Mouse (Mus musculus) limb, embryonic 12.5 days (tissue): Measurements from ENCODE around the gene Gm4131. TPM values are rescaled to one million over a fixed set of nuclear protein-coding genes. Genes with fewer than 3 reads are reported as not detected.

Experiments used
- ATAC-seq: fragments of 200-750 bp; cut with Nextera tagmentation; 2 replicates; pipeline ENCODE4 v1.8.0; 2017; ENCODE audit warnings: low read depth, moderate TSS enrichment; ENCODE audit not compliant: insufficient number of reproducible peaks, insufficient read depth, low FRiP score, low TSS enrichment
- H3K27ac ChIP-seq: fragments of 300-500 bp; sonication (generic); 2 replicates; pipeline ENCODE4 v1.5.1; 2016; ENCODE audit warnings: mild to moderate bottlenecking, moderate library complexity
- H3K27me3 ChIP-seq: fragments of 300-500 bp; sonication (generic); 2 replicates; pipeline ENCODE4 v1.6.1; 2016; ENCODE audit warnings: mild to moderate bottlenecking, moderate library complexity
- H3K36me3 ChIP-seq: fragments of 300-500 bp; sonication (generic); 2 replicates; pipeline ENCODE4 v1.6.1; 2016; ENCODE audit warnings: mild to moderate bottlenecking, moderate library complexity
- H3K4me1 ChIP-seq: fragments of 300-500 bp; sonication (generic); replicated peaks from 2 replicates; pipeline ENCODE4 v1.6.1; 2016
- H3K4me2 ChIP-seq: fragments of 300-500 bp; sonication (generic); 2 replicates; pipeline ENCODE4 v1.6.1; 2016; ENCODE audit warnings: mild to moderate bottlenecking, moderate library complexity
- H3K4me3 ChIP-seq: fragments of 300-500 bp; sonication (generic); replicated peaks from 2 replicates; pipeline ENCODE4 v1.5.1; 2016; ENCODE audit warnings: mild to moderate bottlenecking
- H3K9ac ChIP-seq: fragments of 300-500 bp; sonication (generic); replicated peaks from 2 replicates; pipeline ENCODE4 v1.6.1; 2016; ENCODE audit warnings: mild to moderate bottlenecking, moderate library complexity
- H3K9me3 ChIP-seq: fragments of 300-500 bp; sonication (generic); 2 replicates; pipeline ENCODE4 v1.6.1; 2016; ENCODE audit warnings: mild to moderate bottlenecking, moderate library complexity
- WGBS: fragments of 180-500 bp; shearing (Covaris S2); methylation state at CpG from one replicate; pipeline ENCODE4 v1.1.7; 2016; 5-methylcytosine and 5-hydroxymethylcytosine counted together
- polyA plus RNA-seq: library from polyadenylated mRNA; unstranded; fragments of >200 nt; fragmentation: Nextera tagmentation; extraction: Ambion mirVana; gene quantifications from 2 replicates; pipeline ENCODE4 v1.2.1, GENCODE M21; 2016

The Gm4131 gene
- polyA plus RNA-seq, 1 experiment from 2014 or later: not detected

- 35% methylated on average over 4 of the region's 4 CpGs for WGBS
These were observed 20.0 kb downstream of the Gm4131 start for GRCm38 (mm10) chr14:62546746-62547145.

GRCm38 (mm10) chr14:62546296-62546695 lies 20.4 kb downstream of the Gm4131 start:
- H3K4me2 ChIP-seq: no peak overlapping the region
- H3K9ac ChIP-seq: no peak overlapping the region
- no peaks in the 10 kb centered on the region for H3K27me3 ChIP-seq
- H3K4me3 ChIP-seq: no peak overlapping the region
- no peak overlapping the region for H3K27ac ChIP-seq
- WGBS: 87% methylated on average over 6 of the region's 6 CpGs
- H3K9me3 ChIP-seq: no peaks in the 10 kb centered on the region
- no peaks in the 10 kb centered on the region for H3K36me3 ChIP-seq
- H3K4me1 ChIP-seq: no peaks in the 10 kb centered on the region
- no peak for ATAC-seq

More at GRCm38 (mm10) chr14:62546746-62547145, 20.0 kb downstream of the Gm4131 start:
- Histone ChIP-seq H3K4me3 (no peak overlapping the region), H3K36me3 (no peaks in the 10 kb centered on the region), H3K27ac (no peak overlapping the region), H3K4me2 (no peak overlapping the region), H3K9ac (no peak overlapping the region), H3K27me3 (no peaks in the 10 kb centered on the region), H3K9me3 (no peaks in the 10 kb centered on the region), H3K4me1 (no peaks in the 10 kb centered on the region)
- no peak for ATAC-seq

GRCm38 (mm10) chr14:62541751-62542150 lies 25.0 kb downstream of the Gm4131 start:
- WGBS: 89% methylated on average over 1 of the region's 1 CpGs
- Histone ChIP-seq H3K4me3 (no peak overlapping the region), H3K36me3 (no peaks in the 10 kb centered on the region), H3K27me3 (no peaks in the 10 kb centered on the region), H3K4me2 (no peak overlapping the region), H3K9me3 (no peaks in the 10 kb centered on the region), H3K27ac (no peak overlapping the region), H3K4me1 (no peaks in the 10 kb centered on the region), H3K9ac (no peak overlapping the region)
- no peak for ATAC-seq

- Histone ChIP-seq H3K9me3 (no peaks in the 10 kb centered on the region), H3K4me1 (no peaks in the 10 kb centered on the region), H3K4me2 (no peak overlapping the region), H3K27ac (no peak overlapping the region), H3K36me3 (no peaks in the 10 kb centered on the region), H3K27me3 (no peaks in the 10 kb centered on the region), H3K4me3 (no peak overlapping the region), H3K9ac (no peak overlapping the region)
- no peak for ATAC-seq
- whole genome bisulfite sequencing: 85% methylated on average over 3 of the region's 3 CpGs
These were observed 26.9 kb downstream of the Gm4131 start for GRCm38 (mm10) chr14:62539834-62540233.

GRCm38 (mm10) chr14:62536988-62537387 lies 29.7 kb downstream of the Gm4131 start:
- Histone ChIP-seq H3K4me3 (no peak overlapping the region), H3K27me3 (no peaks in the 10 kb centered on the region), H3K9me3 (no peaks in the 10 kb centered on the region), H3K27ac (no peak overlapping the region), H3K4me1 (no peaks in the 10 kb centered on the region), H3K4me2 (no peak overlapping the region), H3K9ac (no peak overlapping the region), H3K36me3 (no peaks in the 10 kb centered on the region)
- 75% methylated on average over 5 of the region's 5 CpGs for WGBS
- ATAC-seq: no peak

GRCm38 (mm10) chr14:62536127-62536526 lies 30.6 kb downstream of the Gm4131 start:
- no peaks in the 10 kb centered on the region for H3K9me3 ChIP-seq
- ATAC-seq: no peak
- no peak overlapping the region for H3K27ac ChIP-seq
- WGBS: 65% methylated on average over 5 of the region's 5 CpGs
- H3K9ac ChIP-seq: no peak overlapping the region
- no peaks in the 10 kb centered on the region for H3K27me3 ChIP-seq
- no peaks in the 10 kb centered on the region for H3K36me3 ChIP-seq
- H3K4me2 ChIP-seq: no peak overlapping the region
- H3K4me1 ChIP-seq: no peaks in the 10 kb centered on the region
- H3K4me3 ChIP-seq: no peak overlapping the region

GRCm38 (mm10) chr14:62530951-62531350 lies 35.8 kb downstream of the Gm4131 start:
- no peak overlapping the region for H3K9ac ChIP-seq
- WGBS: 66% methylated on average over 2 of the region's 2 CpGs
- H3K4me3 ChIP-seq: no peak overlapping the region
- no peak for ATAC-seq
- H3K36me3 ChIP-seq: no peaks in the 10 kb centered on the region
- no peak overlapping the region for H3K27ac ChIP-seq
- H3K9me3 ChIP-seq: no peaks in the 10 kb centered on the region
- H3K4me2 ChIP-seq: no peak overlapping the region
- no peaks in the 10 kb centered on the region for H3K27me3 ChIP-seq
- no peaks in the 10 kb centered on the region for H3K4me1 ChIP-seq

- H3K4me3 ChIP-seq: no peak overlapping the region
- no peaks in the 10 kb centered on the region for H3K27me3 ChIP-seq
- H3K4me1 ChIP-seq: no peaks in the 10 kb centered on the region
- 77% methylated on average over 1 of the region's 1 CpGs for WGBS
- H3K9ac ChIP-seq: no peak overlapping the region
- no peak overlapping the region for H3K27ac ChIP-seq
- no peaks in the 10 kb centered on the region for H3K36me3 ChIP-seq
- ATAC-seq: no peak
- no peak overlapping the region for H3K4me2 ChIP-seq
- H3K9me3 ChIP-seq: no peaks in the 10 kb centered on the region
These were observed 53.9 kb downstream of the Gm4131 start for GRCm38 (mm10) chr14:62512845-62513244.

GRCm38 (mm10) chr14:62509350-62509749 lies 57.4 kb downstream of the Gm4131 start:
- Histone ChIP-seq H3K27ac (no peak overlapping the region), H3K4me3 (no peak overlapping the region), H3K27me3 (no peaks in the 10 kb centered on the region), H3K4me1 (no peaks in the 10 kb centered on the region), H3K9ac (no peak overlapping the region), H3K36me3 (no peaks in the 10 kb centered on the region), H3K9me3 (no peaks in the 10 kb centered on the region), H3K4me2 (no peak overlapping the region)
- ATAC-seq: no peak
- WGBS: 79% methylated on average over 3 of the region's 3 CpGs

GRCm38 (mm10) chr14:62506261-62506660 lies 60.5 kb downstream of the Gm4131 start:
- WGBS: 88% methylated on average over 3 of the region's 3 CpGs
- H3K27ac ChIP-seq: no peak overlapping the region
- ATAC-seq: no peak
- H3K4me1 ChIP-seq: no peaks in the 10 kb centered on the region
- H3K27me3 ChIP-seq: no peaks in the 10 kb centered on the region
- H3K4me2 ChIP-seq: no peak overlapping the region
- H3K4me3 ChIP-seq: no peak overlapping the region
- no peaks in the 10 kb centered on the region for H3K9me3 ChIP-seq
- H3K36me3 ChIP-seq: no peaks in the 10 kb centered on the region
- no peak overlapping the region for H3K9ac ChIP-seq

- H3K36me3 ChIP-seq: no peaks in the 10 kb centered on the region
- 0 out of 2 replicates have a peak, but pooled peaks cover 1% of the 10 kb centered on the region for H3K4me1 ChIP-seq
- ATAC-seq: no peak
- H3K27me3 ChIP-seq: no peaks in the 10 kb centered on the region
- H3K9me3 ChIP-seq: no peaks in the 10 kb centered on the region
- no peak overlapping the region for H3K9ac ChIP-seq
- no peak overlapping the region for H3K4me3 ChIP-seq
- no peak overlapping the region for H3K27ac ChIP-seq
- 83% methylated on average over 7 of the region's 7 CpGs for WGBS
- H3K4me2 ChIP-seq: no peak overlapping the region
These were observed 69.3 kb downstream of the Gm4131 start for GRCm38 (mm10) chr14:62497391-62497790.

GRCm38 (mm10) chr14:62496501-62496900 lies 70.2 kb downstream of the Gm4131 start:
- Histone ChIP-seq H3K9me3 (no peaks in the 10 kb centered on the region), H3K27me3 (no peaks in the 10 kb centered on the region), H3K4me1 (0 out of 2 replicates have a peak, but pooled peaks cover 3% of the 10 kb centered on the region), H3K4me2 (no peak overlapping the region), H3K27ac (no peak overlapping the region), H3K36me3 (no peaks in the 10 kb centered on the region), H3K9ac (no peak overlapping the region), H3K4me3 (no peak overlapping the region)
- no peak for ATAC-seq
- 57% methylated on average over 1 of the region's 1 CpGs for WGBS
